Mouse (Mus musculus): ENCODE measurements around the gene Bend6. TPM values are rescaled to one million over a fixed set of nuclear protein-coding genes. Genes with fewer than 3 reads are reported as not detected.

The Bend6 gene
- polyA plus RNA-seq, 1 experiment from 2014 or later = 58.6 TPM

Other genes starting within 250 kb of the Bend6 start
- 33.5 and 36.9 TPM in 2 replicates for gene Prim2, start 238.0 kb downstream of the Bend6 start, polyA plus RNA-seq (2015; fragmentation: Nextera tagmentation; extraction: Ambion mirVana)
- 38.0 and 40.0 TPM in 2 replicates for gene Rab23, start 187.9 kb downstream of the Bend6 start, polyA plus RNA-seq (2015; fragmentation: Nextera tagmentation; extraction: Ambion mirVana)
- 25.9 and 27.7 TPM in 2 replicates for gene Bag2, start 150.0 kb downstream of the Bend6 start, polyA plus RNA-seq (2015; fragmentation: Nextera tagmentation; extraction: Ambion mirVana)
- 50.9 and 56.8 TPM in 2 replicates for gene Zfp451, start 93.2 kb downstream of the Bend6 start, polyA plus RNA-seq (2015; fragmentation: Nextera tagmentation; extraction: Ambion mirVana)
- 35.5 and 41.2 TPM in 2 replicates for gene Dst, start 409 bp upstream of the Bend6 start, polyA plus RNA-seq (2015; fragmentation: Nextera tagmentation; extraction: Ambion mirVana)

Data from forebrain, embryonic 16.5 days (tissue).